Mouse (Mus musculus) heart, embryonic 10.5 days (tissue): ENCODE measurements around the gene Krtdap. TPM values are rescaled to one million over a fixed set of nuclear protein-coding genes. Genes with fewer than 3 reads are reported as not detected.
"Not testable (repeated sequence)": the region's sequence is repeated elsewhere in the genome, so short reads cannot be mapped to it uniquely, and the experiment has no call there.

Source experiments
- DNase-seq: peaks from one replicate; pipeline ENCODE4 v3.0.0-alpha.2; 2017; ENCODE audit warnings: low spot score
- H3K27ac ChIP-seq: fragments of 300-500 bp; sonication (generic); 2 replicates; pipeline ENCODE4 v1.5.1; 2016; ENCODE audit warnings: mild to moderate bottlenecking
- H3K27me3 ChIP-seq: fragments of 300-500 bp; sonication (generic); 2 replicates; pipeline ENCODE4 v1.6.1; 2016; ENCODE audit warnings: mild to moderate bottlenecking; ENCODE audit not compliant: poor library complexity, insufficient read depth, severe bottlenecking
- H3K36me3 ChIP-seq: fragments of 300-500 bp; sonication (generic); 2 replicates; pipeline ENCODE4 v1.6.1; 2016; ENCODE audit warnings: mild to moderate bottlenecking, moderate library complexity
- H3K4me1 ChIP-seq: fragments of 300-500 bp; sonication (generic); 2 replicates; pipeline ENCODE4 v1.6.1; 2016; ENCODE audit warnings: mild to moderate bottlenecking
- H3K4me3 ChIP-seq: fragments of 300-500 bp; sonication (generic); 2 replicates; pipeline ENCODE4 v1.5.1; 2016; ENCODE audit warnings: mild to moderate bottlenecking, moderate library complexity
- H3K9me3 ChIP-seq: fragments of 300-500 bp; sonication (generic); 2 replicates; pipeline ENCODE4 v1.6.1; 2016; ENCODE audit warnings: mild to moderate bottlenecking, moderate library complexity
- WGBS: fragments of 180-500 bp; shearing (Covaris S2); methylation state at CpG from one replicate; pipeline ENCODE4 v1.1.7; 2016; 5-methylcytosine and 5-hydroxymethylcytosine counted together
- polyA plus RNA-seq: library from polyadenylated mRNA; unstranded; fragments of >200 nt; fragmentation: Nextera tagmentation; extraction: Ambion mirVana; gene quantifications from 2 replicates; pipeline ENCODE4 v1.2.1, GENCODE M21; 2016

Krtdap gene
- polyA plus RNA-seq, 1 experiment from 2014 or later, result not detected

- H3K4me3 ChIP-seq, H3K9me3 ChIP-seq, H3K36me3 ChIP-seq, H3K27me3 ChIP-seq, DNase-seq, H3K4me1 ChIP-seq, H3K27ac ChIP-seq: not testable (repeated sequence)
These were observed 41.2 kb downstream of the Krtdap start for GRCm38 (mm10) chr7:30828871-30829270.

GRCm38 (mm10) chr7:30829428-30829827 lies 41.7 kb downstream of the Krtdap start:
- no peak for DNase-seq
- no peaks in the 10 kb centered on the region for H3K9me3 ChIP-seq
- peaks cover 7% of the 10 kb centered on the region for H3K4me1 ChIP-seq
- no peaks in the 10 kb centered on the region for H3K36me3 ChIP-seq
- WGBS, result 65% methylated on average over 3 of the region's 3 CpGs
- no peaks in the 10 kb centered on the region for H3K27me3 ChIP-seq
- no peak overlapping the region for H3K27ac ChIP-seq
- H3K4me3 ChIP-seq, result no peak overlapping the region

GRCm38 (mm10) chr7:30832261-30832660 lies 44.6 kb downstream of the Krtdap start:
- H3K9me3 ChIP-seq, result no peaks in the 10 kb centered on the region
- no peaks in the 10 kb centered on the region for H3K27me3 ChIP-seq
- no peaks in the 10 kb centered on the region for H3K36me3 ChIP-seq
- H3K4me3 ChIP-seq, result peak overlapping the region; percentile 37
- peaks cover 7% of the 10 kb centered on the region for H3K4me1 ChIP-seq
- DNase-seq, result no peak
- no peak overlapping the region for H3K27ac ChIP-seq
- 50% methylated on average over 17 of the region's 17 CpGs for WGBS

GRCm38 (mm10) chr7:30832684-30833083 lies 45.0 kb downstream of the Krtdap start:
- not testable (repeated sequence) for H3K9me3 ChIP-seq, H3K4me1 ChIP-seq, DNase-seq, H3K27me3 ChIP-seq, H3K36me3 ChIP-seq, H3K27ac ChIP-seq
- 26% methylated on average over 11 of the region's 11 CpGs for WGBS
- H3K4me3 ChIP-seq, result peak overlapping the region; percentile 37

- Histone ChIP-seq H3K36me3 (no peaks in the 10 kb centered on the region), H3K27ac (no peak overlapping the region), H3K9me3 (no peaks in the 10 kb centered on the region), H3K4me1 (peaks cover 5% of the 10 kb centered on the region), H3K4me3 (no peak overlapping the region), H3K27me3 (no peaks in the 10 kb centered on the region)
- no peak for DNase-seq
These were observed 49.6 kb downstream of the Krtdap start for GRCm38 (mm10) chr7:30837277-30837676.

- WGBS, result 73% methylated on average over 3 of the region's 3 CpGs
These were observed 52.6 kb downstream of the Krtdap start for GRCm38 (mm10) chr7:30840306-30840705.

More at GRCm38 (mm10) chr7:30840306-30840705, 52.6 kb downstream of the Krtdap start:
- no peaks in the 10 kb centered on the region for H3K36me3 ChIP-seq
- no peaks in the 10 kb centered on the region for H3K27me3 ChIP-seq
- DNase-seq, result no peak
- no peaks in the 10 kb centered on the region for H3K9me3 ChIP-seq
- H3K4me3 ChIP-seq, result no peak overlapping the region
- H3K27ac ChIP-seq, result no peak overlapping the region
- peaks cover 6% of the 10 kb centered on the region; the same call in 1 of the 2 replicates for H3K4me1 ChIP-seq

Other genes starting within 250 kb of the Krtdap start
- 4.2 and 8.3 TPM in 2 replicates for gene Hspb6, start 235.7 kb upstream of the Krtdap start, polyA plus RNA-seq
- gene Proser3, start 235.6 kb upstream of the Krtdap start, polyA plus RNA-seq, result 8.8 and 13.0 TPM in 2 replicates
- gene Lin37, start 228.1 kb upstream of the Krtdap start, polyA plus RNA-seq, result 31.5 and 35.6 TPM in 2 replicates
- gene U2af1l4, start 224.6 kb upstream of the Krtdap start, polyA plus RNA-seq, result 87.8 and 90.4 TPM in 2 replicates
- 9.9 and 12.3 TPM in 2 replicates for gene Gm49396, start 224.6 kb upstream of the Krtdap start, polyA plus RNA-seq
- gene Psenen, start 224.3 kb upstream of the Krtdap start, polyA plus RNA-seq, result 112 and 124 TPM in 2 replicates
- gene Igflr1, start 222.5 kb upstream of the Krtdap start, polyA plus RNA-seq, result 2.6 and 4.1 TPM in 2 replicates
- 5.6 and 8.3 TPM in 2 replicates for gene Kmt2b, start 199.2 kb upstream of the Krtdap start, polyA plus RNA-seq
- 0.19 and 0.27 TPM in 2 replicates for gene Zbtb32, start 189.0 kb upstream of the Krtdap start, polyA plus RNA-seq
- gene Upk1a, start 175.0 kb upstream of the Krtdap start, polyA plus RNA-seq, result 1.8 and 2.7 TPM in 2 replicates
- 1,107 and 1,574 TPM in 2 replicates for gene Cox6b1, start 161.7 kb upstream of the Krtdap start, polyA plus RNA-seq
- gene Etv2, start 152.0 kb upstream of the Krtdap start, polyA plus RNA-seq, result 5.5 and 5.9 TPM in 2 replicates
- 111 and 130 TPM in 2 replicates for gene Rbm42, start 137.6 kb upstream of the Krtdap start, polyA plus RNA-seq
- 51.3 and 59.8 TPM in 2 replicates for gene Haus5, start 122.9 kb upstream of the Krtdap start, polyA plus RNA-seq
- gene Pmis2, start 116.3 kb upstream of the Krtdap start, polyA plus RNA-seq, result not detected in 2 replicates
- gene 2200002J24Rik, start 89.0 kb upstream of the Krtdap start, polyA plus RNA-seq, result 0.48 and 1.1 TPM in 2 replicates
- 1.1 and 1.5 TPM in 2 replicates for gene Atp4a, start 75.7 kb upstream of the Krtdap start, polyA plus RNA-seq
- gene Tmem147, start 58.4 kb upstream of the Krtdap start, polyA plus RNA-seq, result 183 and 189 TPM in 2 replicates
- 0.23 and 0.48 TPM in 2 replicates for gene Gapdhs, start 44.2 kb upstream of the Krtdap start, polyA plus RNA-seq
- 0.84 and 1.1 TPM in 2 replicates for gene Sbsn, start 36.4 kb upstream of the Krtdap start, polyA plus RNA-seq
- gene Dmkn, start 24.1 kb upstream of the Krtdap start, polyA plus RNA-seq, result 0.39 and 0.81 TPM in 2 replicates
- gene Ffar2, start 35.9 kb downstream of the Krtdap start, polyA plus RNA-seq, result 0.20 TPM in 1 of 2 replicates, not detected in the other
- gene Ffar3, start 68.3 kb downstream of the Krtdap start, polyA plus RNA-seq, result 0.10 and 0.17 TPM in 2 replicates
- not detected in 2 replicates for gene Ffar1, start 73.7 kb downstream of the Krtdap start, polyA plus RNA-seq
- gene Cd22, start 92.4 kb downstream of the Krtdap start, polyA plus RNA-seq, result not detected in 2 replicates
- gene Mag, start 127.0 kb downstream of the Krtdap start, polyA plus RNA-seq, result 0.30 and 0.38 TPM in 2 replicates
- not detected in 2 replicates for gene Hamp2, start 136.8 kb downstream of the Krtdap start, polyA plus RNA-seq
- not detected in 2 replicates for gene Hamp, start 156.1 kb downstream of the Krtdap start, polyA plus RNA-seq
- 15.0 and 26.9 TPM in 2 replicates for gene Usf2, start 168.9 kb downstream of the Krtdap start, polyA plus RNA-seq
- gene Lsr, start 185.6 kb downstream of the Krtdap start, polyA plus RNA-seq, result 16.6 and 40.3 TPM in 2 replicates
- 1.2 and 2.5 TPM in 2 replicates for gene Fam187b, start 185.9 kb downstream of the Krtdap start, polyA plus RNA-seq